ENCODE assay signal across 23 mouse cellular contexts in genomic region chr11:83815191-83815590, GRCm38 (mm10). TPM values are rescaled to one million over a fixed set of nuclear protein-coding genes. Genes with fewer than 3 reads are reported as not detected.
DNase-seq lines count a peak whose midpoint lies in the region; ATAC-seq and TF ChIP-seq lines count a peak whose summit lies in the region.
"Had no signal": no experiment of that assay in that cellular context is flagged by ENCODE, and none has a peak within 500 bp of the region (broad histone marks: within the 10 kb centered on the region; RNA-seq: fewer than 3 reads in every experiment).

No protein-coding gene starts in this region.

- ATAC-seq in kidney, embryonic 16.5 days (ENCODE audit: low FRiP score, low TSS enrichment) = no peak
- peak; percentile 50; the same call in 1 of the 2 replicates for ATAC-seq in lung, embryonic 16.5 days (ENCODE audit: low read depth)
- ATAC-seq: forebrain, embryonic 16.5 days; hindbrain, embryonic 16.5 days; intestine, embryonic 15.5 days; liver, postnatal 0 days; midbrain, embryonic 16.5 days had no signal

- H3K4me3 ChIP-seq in lung, adult 2 months (replicated peaks; ENCODE audit: extremely low read depth, low read depth, low read length) = no peak overlapping the region
- no peak overlapping the region for H3K4me3 ChIP-seq in kidney, embryonic 16.5 days (ENCODE audit: low read length)
- no peak overlapping the region for H3K4me3 ChIP-seq in lung, embryonic 16.5 days (ENCODE audit: low read length)
- H3K4me3 ChIP-seq: forebrain, embryonic 10.5 days; heart, embryonic 12.5 days; hindbrain, embryonic 10.5 days; intestine, embryonic 15.5 days; myocyte had no signal

- TF ChIP-seq CTCF in lung, adult 2 months (IDR thresholded peaks at IDR 0.05; ENCODE audit: insufficient read depth, low read length) = no peak

- intact Hi-C loops in left cerebral cortex, postnatal 25 days (cut with DNase I) = loop anchor here (2.0 kb wide), 1 partner anchor 122 kb away; no protein-coding TSS in a partner anchor

- no peaks in the 10 kb centered on the region for H3K9me3 ChIP-seq in kidney, embryonic 16.5 days (ENCODE audit: low read length)
- H3K9me3 ChIP-seq in lung, embryonic 16.5 days (ENCODE audit: control insufficient read depth, low read length) = no peaks in the 10 kb centered on the region
- H3K9me3 ChIP-seq: forebrain, embryonic 10.5 days; heart, embryonic 12.5 days; hindbrain, embryonic 10.5 days; intestine, embryonic 15.5 days had no signal

- H3K4me2 ChIP-seq in kidney, embryonic 16.5 days (replicated peaks; ENCODE audit: low read depth, low read length) = no peak overlapping the region
- peak overlapping the region; percentile 13 for H3K4me2 ChIP-seq in lung, embryonic 16.5 days (ENCODE audit: low read depth, low read length)
- H3K4me2 ChIP-seq: heart, embryonic 12.5 days; intestine, embryonic 15.5 days had no signal

- 58% methylated on average over 5 of the region's 5 CpGs for WGBS in lung, adult 2 months
- WGBS in kidney, embryonic 16.5 days = 67% methylated on average over 5 of the region's 5 CpGs
- 47% methylated on average over 5 of the region's 5 CpGs for WGBS in lung, embryonic 16.5 days

- H3K9ac ChIP-seq in kidney, embryonic 16.5 days (replicated peaks; ENCODE audit: low read length) = no peak overlapping the region
- no peak overlapping the region for H3K9ac ChIP-seq in lung, embryonic 16.5 days (ENCODE audit: low read length)
- H3K9ac ChIP-seq: heart, embryonic 12.5 days; intestine, embryonic 15.5 days; liver, postnatal 0 days had no signal

- no peak for TF ChIP-seq POLR2A in lung, adult 2 months (IDR thresholded peaks at IDR 0.05; ENCODE audit: borderline replicate concordance, extremely low read depth, low read depth, low read length)

- H3K27me3 ChIP-seq in kidney, embryonic 16.5 days (ENCODE audit: insufficient read depth, low read length) = no peaks in the 10 kb centered on the region
- no peaks in the 10 kb centered on the region for H3K27me3 ChIP-seq in lung, embryonic 16.5 days (ENCODE audit: control insufficient read depth, insufficient read depth, low read depth, low read length)
- H3K27me3 ChIP-seq: intestine, embryonic 15.5 days had no signal

- H3K36me3 ChIP-seq in kidney, embryonic 16.5 days (ENCODE audit: insufficient read depth, low read length) = no peaks in the 10 kb centered on the region
- no peaks in the 10 kb centered on the region for H3K36me3 ChIP-seq in lung, embryonic 16.5 days (ENCODE audit: control insufficient read depth, insufficient read depth, low read length)
- H3K36me3 ChIP-seq: forebrain, embryonic 10.5 days; heart, embryonic 12.5 days; hindbrain, embryonic 10.5 days; intestine, embryonic 15.5 days had no signal

- H3K27ac ChIP-seq in kidney, embryonic 16.5 days (ENCODE audit: low read length) = peak overlapping the region; percentile 82
- H3K27ac ChIP-seq in lung, embryonic 16.5 days (ENCODE audit: low read length) = peak overlapping the region; percentile 56; the same call in 1 of the 2 replicates
- H3K27ac ChIP-seq: forebrain, embryonic 10.5 days; hindbrain, embryonic 10.5 days; intestine, embryonic 15.5 days had no signal

- DNase-seq in lung, adult 18-20 months = peak; percentile 7 to 22
- DNase-seq in lung, adult 2 months = no peak
- DNase-seq in kidney, adult 18-20 months = peak; percentile 64
- DNase-seq in right cerebral cortex, postnatal 10 days (ENCODE audit: low spot score in 2 of 2) = no peak
- DNase-seq in neural tube, embryonic 10.5 days (ENCODE audit: extremely low spot score, low spot score) = no peak
- no peak for DNase-seq in left cerebral cortex, postnatal 25 days (ENCODE audit: low spot score in 2 of 2)
- DNase-seq: heart, adult 11 months had no signal

- no peaks in the 10 kb centered on the region for H3K4me1 ChIP-seq in lung, adult 2 months (ENCODE audit: control insufficient read depth, insufficient read depth, low read length)
- H3K4me1 ChIP-seq in kidney, embryonic 16.5 days (ENCODE audit: insufficient read depth, low read length) = peaks cover 39% of the 10 kb centered on the region
- peaks cover 6% of the 10 kb centered on the region; the same call in 1 of the 2 replicates for H3K4me1 ChIP-seq in lung, embryonic 16.5 days (replicated peaks; ENCODE audit: control insufficient read depth, insufficient read depth, low read length)
- H3K4me1 ChIP-seq: heart, embryonic 12.5 days had no signal

RNA-seq across cellular contexts. Expression of gene Hnf1b, which starts 34.7 kb away (rescaled TPM):
- polyA plus RNA-seq in lung, adult 2 months (2012; rRNA removed) = 15.2 and 16.3 TPM in 2 replicates
- polyA plus RNA-seq in kidney, embryonic 16.5 days (2015; fragmentation: Nextera tagmentation; extraction: Ambion mirVana) = 90.9 and 104 TPM in 2 replicates
- polyA plus RNA-seq in lung, embryonic 16.5 days (2015; fragmentation: Nextera tagmentation; extraction: Ambion mirVana) = 9.1 and 11.7 TPM in 2 replicates
- under 1 TPM; 0.18 to 0.30 TPM for total RNA-seq in left cerebral cortex, postnatal 25 days (2021)
- total RNA-seq: adrenal gland, postnatal 36 days; gastrocnemius, postnatal 14 days; heart, postnatal 10 days; megakaryocyte-erythroid progenitor cell, adult 5-6 weeks had no signal
- polyA plus RNA-seq: embryonic facial prominence, embryonic 11.5 days; forebrain, embryonic 10.5 days; hindbrain, embryonic 10.5 days; myocyte had no signal

Comparison
In these comparisons a context has a peak if more than half of its experiments do, and no peak if none do; other contexts are left out.
1. DNase-seq: peak in lung, adult 18-20 months (2 of 2) and kidney, adult 18-20 months (single experiment); none in lung, adult 2 months (single experiment), right cerebral cortex, postnatal 10 days (0 of 2), neural tube, embryonic 10.5 days (single experiment) and left cerebral cortex, postnatal 25 days (0 of 2).